Mouse (Mus musculus) midbrain, embryonic 11.5 days (tissue): ENCODE results near the gene Nrxn2. TPM values are rescaled to one million over a fixed set of nuclear protein-coding genes. Genes with fewer than 3 reads are reported as not detected.

Experiments used
- ATAC-seq: fragments of 200-750 bp; cut with Nextera tagmentation; 2 replicates; pipeline ENCODE4 v1.8.0; 2017; ENCODE audit warnings: moderate TSS enrichment, moderate library complexity; ENCODE audit not compliant: low FRiP score
- DNase-seq: peaks from one replicate; pipeline ENCODE4 v3.0.0; 2015; ENCODE audit warnings: low spot score; ENCODE audit errors: missing footprints
- H3K27ac ChIP-seq: fragments of 300-500 bp; sonication (generic); 2 replicates; pipeline ENCODE4 v1.5.1; 2014; ENCODE audit warnings: low read depth, low read length
- H3K27me3 ChIP-seq: fragments of 300-500 bp; sonication (generic); 2 replicates; pipeline ENCODE4 v1.6.1; 2014; ENCODE audit warnings: mild to moderate bottlenecking, low read length, moderate library complexity, mixed read lengths; ENCODE audit not compliant: control insufficient read depth, insufficient read depth
- H3K36me3 ChIP-seq: fragments of 300-500 bp; sonication (generic); 2 replicates; pipeline ENCODE4 v1.6.1; 2014; ENCODE audit warnings: mild to moderate bottlenecking, low read length, moderate library complexity, mixed read lengths; ENCODE audit not compliant: control insufficient read depth, insufficient read depth
- H3K4me1 ChIP-seq: fragments of 300-500 bp; sonication (generic); 2 replicates; pipeline ENCODE4 v1.6.1; 2014; ENCODE audit warnings: low read length; ENCODE audit not compliant: control insufficient read depth, insufficient read depth
- H3K4me2 ChIP-seq: fragments of 300-500 bp; sonication (generic); 2 replicates; pipeline ENCODE4 v1.6.1; 2014; ENCODE audit warnings: mild to moderate bottlenecking, moderate library complexity
- H3K4me3 ChIP-seq: fragments of 300-500 bp; sonication (generic); 2 replicates; pipeline ENCODE4 v1.5.1; 2014; ENCODE audit warnings: low read depth, low read length
- H3K9ac ChIP-seq: fragments of 300-500 bp; sonication (generic); 2 replicates; pipeline ENCODE4 v1.6.1; 2014; ENCODE audit warnings: low read length
- H3K9me3 ChIP-seq: fragments of 300-500 bp; sonication (generic); 2 replicates; pipeline ENCODE4 v1.6.1; 2016; ENCODE audit warnings: low read length; ENCODE audit not compliant: control insufficient read depth
- WGBS: fragments of 180-500 bp; shearing (Covaris S2); extraction: QIAGEN DNeasy Blood & Tissue Kit; methylation state at CpG from one replicate; pipeline ENCODE4 v1.1.7; 2014; 5-methylcytosine and 5-hydroxymethylcytosine counted together
- polyA plus RNA-seq: library from polyadenylated mRNA; unstranded; fragments of >200 nt; fragmentation: Nextera tagmentation; extraction: Ambion mirVana; gene quantifications from 2 replicates; pipeline ENCODE4 v1.2.1, GENCODE M21; 2014

The Nrxn2 gene
- polyA plus RNA-seq, 1 experiment from 2014 or later, result 9.5 TPM

DNA sequence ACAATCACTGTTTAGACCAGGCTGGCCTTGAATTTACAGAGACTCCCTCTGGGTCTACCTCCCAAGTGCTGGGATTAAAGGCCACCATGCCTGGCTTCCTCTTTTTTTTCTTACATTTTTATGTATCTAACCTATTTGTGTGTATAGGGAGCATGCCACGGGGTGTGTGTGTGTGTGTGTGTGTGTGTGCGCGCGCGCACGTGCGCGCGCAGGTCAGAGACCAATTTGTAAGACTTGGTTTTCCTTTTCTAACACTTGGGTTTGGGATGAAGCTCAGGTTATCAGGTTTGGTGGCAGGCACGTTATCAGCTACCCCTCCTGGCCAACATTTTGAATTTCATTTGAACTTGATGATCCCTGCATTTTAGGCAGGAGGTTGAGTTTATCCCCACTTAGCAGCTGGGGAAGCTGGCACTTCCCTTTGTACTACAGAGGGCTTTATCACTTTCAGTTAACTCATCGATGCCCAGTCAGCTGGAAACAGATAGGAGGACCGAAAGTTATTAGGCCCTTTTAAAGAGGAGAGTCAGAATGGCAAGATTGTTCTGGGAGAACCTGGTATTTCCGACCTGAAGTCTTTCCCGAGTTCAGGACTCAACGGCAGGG lies 48.9 kb downstream of the Nrxn2 start:
- no peak overlapping the region for H3K4me3 ChIP-seq
- ATAC-seq (no peak), DNase-seq (peak; percentile 72)
- H3K36me3 ChIP-seq, result no peaks in the 10 kb centered on the region
- no peak overlapping the region for H3K9ac ChIP-seq
- no peak overlapping the region for H3K27ac ChIP-seq
- H3K27me3 ChIP-seq, result no peaks in the 10 kb centered on the region
- 86% methylated on average over 15 of the region's 15 CpGs for WGBS
- peaks cover 17% of the 10 kb centered on the region for H3K4me1 ChIP-seq
- H3K9me3 ChIP-seq, result no peaks in the 10 kb centered on the region
- H3K4me2 ChIP-seq, result no peak overlapping the region

DNA sequence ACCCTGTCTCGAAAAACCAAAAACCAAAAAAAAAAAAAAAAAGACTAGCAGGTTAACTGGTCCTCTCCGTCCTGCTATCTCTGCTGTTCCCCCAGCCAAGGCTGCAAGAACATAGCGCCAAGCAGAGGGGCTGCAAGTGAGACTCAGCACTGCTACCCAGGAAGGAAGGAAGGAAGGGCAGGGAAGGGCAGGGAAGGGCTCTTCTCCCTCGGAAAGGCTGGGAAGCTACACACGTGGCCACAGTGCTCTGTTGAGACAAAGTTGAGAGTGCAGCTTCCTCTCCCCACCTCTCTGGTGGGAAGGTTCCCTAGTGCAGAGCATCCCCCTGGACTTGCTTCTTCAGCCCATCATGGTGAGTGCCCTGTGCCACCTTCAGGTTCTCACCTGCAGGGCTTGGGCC lies 53.1 kb downstream of the Nrxn2 start:
- H3K9me3 ChIP-seq, result no peaks in the 10 kb centered on the region
- ATAC-seq (no peak), DNase-seq (no peak)
- H3K27me3 ChIP-seq, result no peaks in the 10 kb centered on the region
- WGBS, result 74% methylated on average over 5 of the region's 5 CpGs
- no peaks in the 10 kb centered on the region for H3K36me3 ChIP-seq
- no peak overlapping the region for H3K9ac ChIP-seq
- no peak overlapping the region for H3K4me3 ChIP-seq
- peaks cover 2% of the 10 kb centered on the region; the same call in 1 of the 2 replicates for H3K4me1 ChIP-seq
- no peak overlapping the region for H3K27ac ChIP-seq
- H3K4me2 ChIP-seq, result no peak overlapping the region

DNA sequence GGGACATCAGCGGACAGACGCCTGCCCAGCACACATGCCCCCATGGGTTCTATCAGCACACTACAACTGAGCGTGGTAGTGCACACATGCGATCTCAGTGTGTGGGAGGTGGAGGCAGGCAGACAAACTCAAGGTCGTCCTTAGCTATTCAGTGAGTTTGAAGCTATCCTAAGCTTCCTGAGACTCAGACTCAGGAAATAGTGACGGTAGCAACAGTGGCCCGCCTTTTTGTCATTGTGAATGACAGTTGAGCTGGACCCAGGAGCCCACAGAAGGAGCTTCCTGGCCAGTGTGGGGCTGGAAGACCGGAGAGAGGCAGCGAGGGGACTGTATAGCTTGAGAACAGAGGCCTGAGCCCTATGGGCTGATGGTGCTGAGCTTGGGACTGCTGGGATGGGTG lies 54.3 kb downstream of the Nrxn2 start:
- Histone ChIP-seq H3K27me3 (no peaks in the 10 kb centered on the region), H3K4me2 (no peak overlapping the region), H3K36me3 (no peaks in the 10 kb centered on the region), H3K27ac (no peak overlapping the region), H3K9me3 (no peaks in the 10 kb centered on the region), H3K4me3 (no peak overlapping the region), H3K4me1 (peaks cover 2% of the 10 kb centered on the region; the same call in 1 of the 2 replicates), H3K9ac (no peak overlapping the region)
- ATAC-seq, result no peak
- DNase-seq, result no peak
- WGBS, result 90% methylated on average over 9 of the region's 9 CpGs

DNA sequence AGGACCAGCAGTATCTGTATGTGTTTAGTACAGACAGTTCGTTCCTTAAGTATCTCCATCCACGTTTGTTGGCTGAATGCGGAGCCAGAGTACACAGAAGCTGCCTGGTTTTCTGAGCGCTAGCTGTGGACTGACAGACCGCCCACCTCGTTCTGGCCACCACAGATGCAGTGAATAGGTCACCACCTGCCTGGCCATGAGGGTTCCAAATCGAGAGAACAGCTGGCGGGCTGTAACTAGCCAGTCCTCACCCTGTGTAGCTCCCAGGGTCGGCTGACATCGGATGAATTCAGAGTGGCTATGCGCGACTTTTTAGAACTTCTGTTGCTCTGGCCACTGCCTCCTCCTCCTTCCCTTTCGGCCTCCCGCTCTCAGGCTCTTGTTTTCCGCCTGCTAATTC lies 56.2 kb downstream of the Nrxn2 start:
- H3K9ac ChIP-seq, result no peak overlapping the region
- H3K36me3 ChIP-seq, result no peaks in the 10 kb centered on the region
- H3K4me3 ChIP-seq, result no peak overlapping the region
- H3K27ac ChIP-seq, result no peak overlapping the region
- no peak overlapping the region for H3K4me2 ChIP-seq
- no peaks in the 10 kb centered on the region for H3K9me3 ChIP-seq
- peak; percentile 83 for DNase-seq
- H3K4me1 ChIP-seq, result 0 out of 2 replicates have a peak, but pooled peaks cover 2% of the 10 kb centered on the region
- 45% methylated on average over 15 of the region's 15 CpGs for WGBS
- ATAC-seq, result no peak
- H3K27me3 ChIP-seq, result no peaks in the 10 kb centered on the region

DNA sequence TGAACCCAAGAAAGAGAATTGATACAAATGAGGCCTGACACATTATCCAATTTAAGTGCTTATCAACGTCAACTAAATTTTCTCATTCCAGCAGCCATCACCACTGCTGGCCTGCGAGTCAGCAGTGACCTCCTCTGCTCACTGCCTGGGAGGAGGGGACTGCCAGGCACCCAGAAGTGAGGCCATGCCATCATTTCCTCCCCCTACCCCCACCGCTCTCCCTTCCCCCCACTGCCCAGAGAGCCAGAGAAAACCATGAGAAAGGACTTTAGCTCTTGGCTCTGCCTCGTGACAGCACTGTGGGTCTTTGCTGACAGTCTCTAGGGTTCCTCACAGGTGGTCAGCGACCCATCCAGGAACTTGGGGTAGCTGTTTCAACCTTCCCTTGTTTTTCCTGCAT lies 56.6 kb downstream of the Nrxn2 start:
- H3K27ac ChIP-seq, result no peak overlapping the region

DNA sequence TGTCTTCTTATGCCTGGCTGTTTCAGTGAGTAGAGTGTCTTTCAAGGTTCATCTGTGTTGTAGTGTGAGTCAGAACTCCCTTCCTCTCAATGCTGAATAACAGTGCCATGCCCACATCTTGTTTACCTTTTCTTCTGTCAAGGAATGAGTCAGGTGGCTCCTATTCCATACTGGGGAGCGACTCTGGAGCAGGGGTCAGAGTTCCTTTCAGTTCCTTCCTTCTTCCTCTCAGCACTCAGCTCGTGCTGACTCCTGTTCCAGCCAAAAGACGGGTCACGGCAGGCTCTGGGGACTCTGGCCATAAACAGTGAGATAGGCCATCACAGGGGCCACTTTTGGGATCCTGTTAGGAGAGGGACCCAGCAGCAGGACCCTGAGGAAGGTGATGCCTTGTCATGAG lies 58.5 kb downstream of the Nrxn2 start:
- ATAC-seq (no peak), DNase-seq (no peak)
- no peak overlapping the region for H3K9ac ChIP-seq
- WGBS, result 77% methylated on average over 4 of the region's 4 CpGs
- no peak overlapping the region for H3K4me3 ChIP-seq
- 0 out of 2 replicates have a peak, but pooled peaks cover 2% of the 10 kb centered on the region for H3K4me1 ChIP-seq
- no peaks in the 10 kb centered on the region for H3K27me3 ChIP-seq
- H3K36me3 ChIP-seq, result no peaks in the 10 kb centered on the region
- H3K4me2 ChIP-seq, result no peak overlapping the region
- no peaks in the 10 kb centered on the region for H3K9me3 ChIP-seq
- H3K27ac ChIP-seq, result no peak overlapping the region

More for the DNA sequence above, 56.6 kb downstream of the Nrxn2 start:
- DNase-seq (no peak), ATAC-seq (no peak)
- 45% methylated on average over 5 of the region's 5 CpGs for WGBS
- H3K4me3 ChIP-seq, result no peak overlapping the region
- no peaks in the 10 kb centered on the region for H3K27me3 ChIP-seq
- no peaks in the 10 kb centered on the region for H3K9me3 ChIP-seq
- H3K4me1 ChIP-seq, result 0 out of 2 replicates have a peak, but pooled peaks cover 2% of the 10 kb centered on the region
- H3K4me2 ChIP-seq, result no peak overlapping the region
- H3K9ac ChIP-seq, result no peak overlapping the region
- no peaks in the 10 kb centered on the region for H3K36me3 ChIP-seq

DNA sequence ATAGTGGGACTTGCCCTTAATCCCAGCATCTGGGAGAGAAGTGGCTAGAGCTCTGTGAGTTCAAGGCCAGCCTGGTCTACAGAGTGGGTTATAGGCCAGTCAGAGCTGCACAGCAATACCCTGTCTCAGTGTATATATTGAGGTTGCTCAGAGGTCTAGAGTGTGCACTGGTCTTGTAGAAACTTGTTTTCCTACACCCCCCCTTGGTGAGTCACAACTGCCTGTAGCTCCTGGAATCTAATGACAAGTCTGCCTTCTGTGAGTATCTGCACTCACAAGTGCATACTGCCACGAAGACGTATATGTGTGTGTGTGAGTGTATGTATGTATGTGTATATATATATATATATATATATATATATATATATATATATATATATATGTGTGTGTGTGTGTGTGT lies 60.0 kb downstream of the Nrxn2 start:
- Histone ChIP-seq H3K27me3 (no peaks in the 10 kb centered on the region), H3K36me3 (no peaks in the 10 kb centered on the region), H3K9ac (no peak overlapping the region), H3K9me3 (no peaks in the 10 kb centered on the region), H3K27ac (no peak overlapping the region), H3K4me2 (no peak overlapping the region), H3K4me1 (0 out of 2 replicates have a peak, but pooled peaks cover 2% of the 10 kb centered on the region), H3K4me3 (no peak overlapping the region)
- ATAC-seq (no peak), DNase-seq (no peak)
- WGBS, result 95% methylated on average over 2 of the region's 2 CpGs

DNA sequence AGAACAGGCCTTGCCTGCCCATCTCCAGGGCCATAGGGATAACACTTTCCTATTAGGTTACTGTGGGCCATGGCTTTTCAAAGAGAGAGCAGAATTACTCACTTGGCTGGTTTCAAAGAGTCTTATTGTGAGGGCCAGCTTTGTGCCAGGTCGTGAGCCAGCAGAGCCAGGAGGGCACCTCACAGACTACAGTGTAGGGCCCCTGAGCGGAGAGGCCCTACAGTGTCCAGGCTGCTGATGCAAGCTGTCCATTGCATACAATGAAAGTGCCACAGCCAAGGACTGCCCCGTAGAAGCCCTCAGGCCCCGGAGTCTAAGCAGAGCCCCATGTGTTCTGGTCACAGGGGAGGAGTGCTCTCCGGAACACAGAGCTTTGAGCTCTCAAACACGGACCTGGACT lies 64.4 kb downstream of the Nrxn2 start:
- 72% methylated on average over 6 of the region's 6 CpGs for WGBS
- no peak for DNase-seq
- Histone ChIP-seq H3K4me1 (no peaks in the 10 kb centered on the region), H3K9me3 (no peaks in the 10 kb centered on the region), H3K27ac (no peak overlapping the region), H3K36me3 (no peaks in the 10 kb centered on the region), H3K4me3 (no peak overlapping the region), H3K9ac (no peak overlapping the region), H3K27me3 (no peaks in the 10 kb centered on the region), H3K4me2 (no peak overlapping the region)
- no peak for ATAC-seq

DNA sequence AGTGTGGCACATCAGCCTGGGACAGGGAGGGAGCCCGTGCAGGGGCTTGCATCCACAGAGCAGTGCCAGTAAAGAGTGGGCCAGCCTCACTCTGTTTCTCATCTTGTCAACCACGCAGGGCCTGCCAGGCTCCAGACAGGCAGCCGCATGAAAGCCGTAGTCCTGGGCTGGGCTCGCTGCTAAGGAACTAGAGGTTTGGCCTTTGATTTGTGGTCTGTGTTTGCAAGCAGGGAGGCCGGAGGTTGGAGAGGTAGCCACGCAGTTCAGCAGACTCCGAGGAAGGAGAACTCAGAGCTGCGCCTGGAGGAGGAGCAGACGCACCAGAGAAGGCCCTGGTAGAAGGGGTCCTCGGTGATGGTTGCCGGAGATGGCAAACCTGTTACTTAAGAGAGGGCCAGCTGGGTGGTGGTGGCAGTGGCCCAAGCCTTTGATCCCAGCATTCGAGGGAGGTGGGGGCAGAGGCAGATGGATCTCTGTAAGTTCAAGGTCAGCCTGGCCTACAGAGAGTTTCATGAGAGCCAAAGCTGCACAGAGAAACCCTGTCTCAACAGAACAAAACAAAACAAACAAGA lies 66.6 kb downstream of the Nrxn2 start:
- no peak for ATAC-seq
- H3K9ac ChIP-seq, result no peak overlapping the region
- no peak overlapping the region for H3K4me2 ChIP-seq
- no peaks in the 10 kb centered on the region for H3K9me3 ChIP-seq
- no peaks in the 10 kb centered on the region for H3K27me3 ChIP-seq
- WGBS, result 91% methylated on average over 13 of the region's 13 CpGs
- no peak for DNase-seq
- no peaks in the 10 kb centered on the region for H3K4me1 ChIP-seq
- no peaks in the 10 kb centered on the region for H3K36me3 ChIP-seq
- H3K27ac ChIP-seq, result no peak overlapping the region
- no peak overlapping the region for H3K4me3 ChIP-seq
